Mouse (Mus musculus): Measurements from ENCODE around the gene Plpp4. TPM values are rescaled to one million over a fixed set of nuclear protein-coding genes. Genes with fewer than 3 reads are reported as not detected.

The Plpp4 gene
- polyA plus RNA-seq, 1 experiment, result not detected

GRCm38 (mm10) chr7:129375306-129375705 lies 118.5 kb downstream of the Plpp4 start:
- no peak for TF ChIP-seq POLR2A (IDR thresholded peaks at IDR 0.05; ENCODE audit: borderline replicate concordance, low read depth, low read length)
- TF ChIP-seq CTCF (IDR thresholded peaks at IDR 0.05; ENCODE audit: low read depth, low read length), result no peak
- Histone ChIP-seq H3K4me3 (ENCODE audit: insufficient read depth, low read length) (no peak overlapping the region), H3K4me1 (ENCODE audit: control insufficient read depth, insufficient read depth, low read length) (no peaks in the 10 kb centered on the region), H3K27ac (ENCODE audit: insufficient read depth, low read depth, low read length) (no peak overlapping the region)

- Histone ChIP-seq H3K27ac (ENCODE audit: insufficient read depth, low read depth, low read length) (no peak overlapping the region), H3K4me1 (ENCODE audit: control insufficient read depth, insufficient read depth, low read length) (no peaks in the 10 kb centered on the region), H3K4me3 (ENCODE audit: insufficient read depth, low read length) (no peak overlapping the region)
- TF ChIP-seq POLR2A (IDR thresholded peaks at IDR 0.05; ENCODE audit: borderline replicate concordance, low read depth, low read length), result no peak
- no peak for TF ChIP-seq CTCF (IDR thresholded peaks at IDR 0.05; ENCODE audit: low read depth, low read length)
Observed at GRCm38 (mm10) chr7:129385149-129385548, 128.3 kb downstream of the Plpp4 start.

GRCm38 (mm10) chr7:129392835-129393489 lies 136.1 kb downstream of the Plpp4 start:
- TF ChIP-seq POLR2A (IDR thresholded peaks at IDR 0.05; ENCODE audit: borderline replicate concordance, low read depth, low read length) (no peak), CTCF (IDR thresholded peaks at IDR 0.05; ENCODE audit: low read depth, low read length) (no peak)
- H3K27ac ChIP-seq (ENCODE audit: insufficient read depth, low read depth, low read length), result no peak overlapping the region
- no peaks in the 10 kb centered on the region; the same call in 1 of the 2 replicates for H3K4me1 ChIP-seq (ENCODE audit: control insufficient read depth, insufficient read depth, low read length)
- H3K4me3 ChIP-seq (ENCODE audit: insufficient read depth, low read length), result no peak overlapping the region

GRCm38 (mm10) chr7:129396561-129396960 lies 139.7 kb downstream of the Plpp4 start:
- H3K4me1 ChIP-seq (ENCODE audit: control insufficient read depth, insufficient read depth, low read length), result peaks cover 21% of the 10 kb centered on the region
- H3K4me3 ChIP-seq (ENCODE audit: insufficient read depth, low read length), result no peak overlapping the region
- TF ChIP-seq POLR2A (IDR thresholded peaks at IDR 0.05; ENCODE audit: borderline replicate concordance, low read depth, low read length), result no peak
- TF ChIP-seq CTCF (IDR thresholded peaks at IDR 0.05; ENCODE audit: low read depth, low read length), result no peak
- no peak overlapping the region for H3K27ac ChIP-seq (ENCODE audit: insufficient read depth, low read depth, low read length)

GRCm38 (mm10) chr7:129399071-129399470 lies 142.2 kb downstream of the Plpp4 start:
- no peak for TF ChIP-seq CTCF (IDR thresholded peaks at IDR 0.05; ENCODE audit: low read depth, low read length)
- TF ChIP-seq POLR2A (IDR thresholded peaks at IDR 0.05; ENCODE audit: borderline replicate concordance, low read depth, low read length), result no peak
- no peak overlapping the region for H3K27ac ChIP-seq (ENCODE audit: insufficient read depth, low read depth, low read length)
- no peak overlapping the region for H3K4me3 ChIP-seq (ENCODE audit: insufficient read depth, low read length)
- H3K4me1 ChIP-seq (ENCODE audit: control insufficient read depth, insufficient read depth, low read length), result peaks cover 41% of the 10 kb centered on the region

GRCm38 (mm10) chr7:129402695-129403364 lies 146.0 kb downstream of the Plpp4 start:
- Histone ChIP-seq H3K4me3 (ENCODE audit: insufficient read depth, low read length) (no peak overlapping the region), H3K4me1 (ENCODE audit: control insufficient read depth, insufficient read depth, low read length) (peaks cover 49% of the 10 kb centered on the region), H3K27ac (ENCODE audit: insufficient read depth, low read depth, low read length) (no peak overlapping the region)
- TF ChIP-seq CTCF (IDR thresholded peaks at IDR 0.05; ENCODE audit: low read depth, low read length) (no peak), POLR2A (IDR thresholded peaks at IDR 0.05; ENCODE audit: borderline replicate concordance, low read depth, low read length) (no peak)

GRCm38 (mm10) chr7:129406069-129406468 lies 149.2 kb downstream of the Plpp4 start:
- Histone ChIP-seq H3K4me3 (ENCODE audit: insufficient read depth, low read length) (no peak overlapping the region), H3K27ac (ENCODE audit: insufficient read depth, low read depth, low read length) (no peak overlapping the region), H3K4me1 (ENCODE audit: control insufficient read depth, insufficient read depth, low read length) (peaks cover 31% of the 10 kb centered on the region)
- TF ChIP-seq CTCF (IDR thresholded peaks at IDR 0.05; ENCODE audit: low read depth, low read length) (no peak), POLR2A (IDR thresholded peaks at IDR 0.05; ENCODE audit: borderline replicate concordance, low read depth, low read length) (no peak)

- TF ChIP-seq POLR2A (IDR thresholded peaks at IDR 0.05; ENCODE audit: borderline replicate concordance, low read depth, low read length) (no peak), CTCF (IDR thresholded peaks at IDR 0.05; ENCODE audit: low read depth, low read length) (no peak)
- no peak overlapping the region for H3K4me3 ChIP-seq (ENCODE audit: insufficient read depth, low read length)
- no peak overlapping the region for H3K27ac ChIP-seq (ENCODE audit: insufficient read depth, low read depth, low read length)
- H3K4me1 ChIP-seq (ENCODE audit: control insufficient read depth, insufficient read depth, low read length), result no peaks in the 10 kb centered on the region
Observed at GRCm38 (mm10) chr7:129412695-129413094, 155.9 kb downstream of the Plpp4 start.

- TF ChIP-seq CTCF (IDR thresholded peaks at IDR 0.05; ENCODE audit: low read depth, low read length) (no peak), POLR2A (IDR thresholded peaks at IDR 0.05; ENCODE audit: borderline replicate concordance, low read depth, low read length) (no peak)
- no peak overlapping the region for H3K27ac ChIP-seq (ENCODE audit: insufficient read depth, low read depth, low read length)
- H3K4me1 ChIP-seq (ENCODE audit: control insufficient read depth, insufficient read depth, low read length), result no peaks in the 10 kb centered on the region
Observed at GRCm38 (mm10) chr7:129415179-129415578, 158.3 kb downstream of the Plpp4 start.

GRCm38 (mm10) chr7:129421181-129421580 lies 164.3 kb downstream of the Plpp4 start:
- TF ChIP-seq CTCF (IDR thresholded peaks at IDR 0.05; ENCODE audit: low read depth, low read length), result no peak
- TF ChIP-seq POLR2A (IDR thresholded peaks at IDR 0.05; ENCODE audit: borderline replicate concordance, low read depth, low read length), result no peak
- Histone ChIP-seq H3K27ac (ENCODE audit: insufficient read depth, low read depth, low read length) (no peak overlapping the region), H3K4me1 (ENCODE audit: control insufficient read depth, insufficient read depth, low read length) (no peaks in the 10 kb centered on the region), H3K4me3 (ENCODE audit: insufficient read depth, low read length) (no peak overlapping the region)

More at GRCm38 (mm10) chr7:129415179-129415578, 158.3 kb downstream of the Plpp4 start:
- no peak overlapping the region for H3K4me3 ChIP-seq (ENCODE audit: insufficient read depth, low read length)
